Mouse (Mus musculus): ENCODE measurements around the gene Wwp2.

GRCm38 (mm10) chr8:107546817-107547216 lies 110.7 kb downstream of the Wwp2 start:
- TF ChIP-seq CTCF (conservative IDR thresholded peaks at IDR 0.05; ENCODE audit: insufficient read depth, insufficient read length, low read depth, low read length), result no peak
- TF ChIP-seq POLR2A (IDR thresholded peaks at IDR 0.05; ENCODE audit: low read depth, low read length), result no peak

Measured in kidney, adult 2 months (tissue).